Mouse (Mus musculus) T-helper 17 cell (primary cell): ENCODE measurements at regions not wholly inside any gene's neighbourhood (a gene's known extent, or its start where the extent isn't known, plus 50 kb on each side); places are given as distances from the start of the nearest gene placed in this dataset.

ENCODE experiments used
- in situ Hi-C, 2 experiments: fragments of 300-600 bp; cut with MboI, MseI; formaldehyde crosslinking; loops; 1 replicate in 1 of 2; 2 replicates in 1 of 2; pipeline ENCODE4 v1.15.1; 2025; ENCODE audit warnings: high pct_unique_total_duplicates in 2 of 2

DNA sequence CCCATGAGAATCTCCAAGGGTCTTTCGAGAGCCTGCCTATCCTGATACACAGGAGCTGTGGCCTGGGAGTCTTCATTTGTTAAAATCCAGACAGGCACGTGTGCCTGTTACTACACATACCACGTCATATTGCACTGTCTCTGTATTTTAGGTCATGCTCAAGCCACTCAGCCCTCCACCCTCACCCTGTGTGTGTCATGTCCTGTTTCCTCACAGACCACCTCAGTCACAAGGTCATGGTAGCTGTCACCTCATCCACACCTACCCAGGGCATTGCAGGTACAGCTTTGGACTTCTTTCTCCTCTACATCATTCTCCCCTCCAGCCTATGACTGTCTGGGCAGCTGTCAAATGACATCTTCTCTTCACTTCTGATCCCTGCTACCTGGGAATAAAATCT lies 320.9 kb upstream of the Runx1 start:
- in situ Hi-C loops = no loop called here

DNA sequence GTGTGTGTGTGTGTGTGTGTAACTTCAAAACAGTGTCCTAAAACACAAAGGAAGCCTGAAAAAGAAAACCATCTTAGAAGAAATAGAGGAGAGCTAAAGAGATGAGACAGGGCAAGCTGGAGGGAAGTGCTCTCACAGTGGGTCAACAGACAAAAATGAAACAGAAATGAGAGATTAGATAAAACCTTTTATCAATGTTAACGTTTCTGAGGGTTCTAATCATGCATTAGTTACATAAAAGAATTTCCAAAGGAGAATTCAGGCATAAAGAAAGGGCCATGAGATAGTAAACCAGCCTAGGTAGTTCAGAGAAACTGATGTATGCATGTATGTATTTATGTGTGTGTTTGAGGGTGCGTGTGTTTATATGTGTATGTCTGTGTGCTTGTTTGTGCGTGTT lies 319.7 kb upstream of the Runx1 start:
- in situ Hi-C loops = no loop called here

DNA sequence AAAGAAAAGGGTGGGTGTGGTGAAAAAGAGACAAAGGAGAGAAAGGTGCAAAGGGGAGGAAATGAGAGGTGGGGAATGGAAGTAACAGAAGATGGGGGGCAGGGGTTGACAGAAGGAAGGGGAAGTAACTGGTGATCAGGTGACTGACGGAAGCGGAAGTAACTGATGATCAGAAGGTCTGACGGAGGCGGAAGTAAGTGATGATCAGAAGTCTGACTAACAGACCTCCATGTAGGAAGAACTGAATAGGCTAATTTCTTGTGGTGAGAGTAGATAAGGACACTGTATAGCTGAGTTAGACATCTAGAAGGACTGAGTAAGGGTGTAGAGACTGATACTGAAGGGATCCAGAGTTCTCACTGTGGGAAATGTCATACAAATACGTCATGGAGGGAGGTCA lies 318.1 kb upstream of the Runx1 start:
- in situ Hi-C loops = loop anchor here in 1 of 2 experiments (5.0 kb wide), 1 partner anchor 107 kb away; no protein-coding TSS in a partner anchor

DNA sequence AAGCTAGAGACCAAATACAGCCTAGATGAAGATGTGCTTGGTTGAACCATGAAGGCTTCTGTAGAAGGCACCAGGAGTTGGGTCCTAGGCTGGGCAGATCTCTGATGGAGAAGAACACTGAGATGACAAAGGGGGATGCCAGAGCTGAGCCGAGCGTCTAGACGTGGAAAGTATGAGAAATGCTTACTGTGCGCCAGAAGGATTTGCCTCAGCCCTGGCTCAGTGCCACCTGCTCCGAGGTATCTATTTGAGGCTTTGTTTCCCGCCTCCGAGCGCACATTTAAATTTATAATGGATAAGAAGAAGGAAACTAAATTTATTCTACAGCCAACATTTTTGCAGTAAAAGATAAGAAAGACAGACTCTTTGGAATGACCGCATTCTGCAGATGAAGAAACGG lies 317.2 kb upstream of the Runx1 start:
- in situ Hi-C loops = loop anchor here in 1 of 2 experiments (5.0 kb wide), 1 partner anchor 106 kb away; no protein-coding TSS in a partner anchor

DNA sequence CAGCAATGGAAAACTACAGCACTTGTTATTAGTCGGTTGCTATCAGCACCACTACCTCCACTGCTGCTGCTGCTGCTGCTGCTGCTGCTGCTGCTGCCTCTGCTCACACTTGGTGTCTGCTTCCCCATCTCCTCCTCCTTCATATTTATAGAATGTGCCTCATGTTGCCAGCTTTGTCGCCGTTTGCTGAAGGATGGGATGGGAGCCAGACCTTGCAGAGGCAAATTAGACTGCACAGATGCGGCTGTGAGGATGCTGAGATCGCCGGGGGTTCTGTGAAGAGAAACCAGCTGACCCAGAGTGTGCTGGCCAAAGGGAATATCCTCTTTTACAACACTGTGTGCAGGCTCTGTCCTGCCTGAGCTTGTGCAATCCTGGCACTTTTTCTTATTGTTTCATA lies 316.0 kb upstream of the Runx1 start:
- in situ Hi-C loops = loop anchor here in 1 of 2 experiments (5.0 kb wide), 1 partner anchor 105 kb away; no protein-coding TSS in a partner anchor

DNA sequence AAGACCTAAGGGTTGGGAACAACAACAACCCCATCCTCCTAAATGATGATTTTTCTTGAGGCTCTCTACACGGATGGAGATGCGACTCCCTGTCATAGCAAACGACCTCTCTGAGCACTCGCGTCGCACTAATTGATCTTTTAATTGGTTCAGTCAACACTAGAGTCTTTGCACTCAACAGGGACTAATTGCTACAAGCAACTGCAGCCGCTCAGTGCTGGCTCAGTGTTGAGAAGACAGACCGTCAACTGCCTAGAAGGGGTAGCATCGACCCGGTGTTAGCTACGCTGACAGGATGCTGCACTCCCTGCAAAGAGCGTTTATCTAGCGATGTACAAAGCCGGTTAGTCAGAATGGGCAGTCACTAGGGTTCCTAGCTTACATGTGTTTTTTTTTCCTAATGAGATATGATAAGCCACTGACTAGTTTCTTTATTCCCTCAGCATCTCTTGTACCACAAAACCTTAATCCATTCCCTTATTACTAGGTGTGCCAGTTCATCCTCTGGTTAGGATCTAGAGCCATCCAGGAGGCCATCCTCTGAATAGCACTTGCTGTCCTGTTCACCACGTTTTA lies 314.7 kb upstream of the Runx1 start:
- in situ Hi-C loops = loop anchor here in 1 of 2 experiments (5.0 kb wide), 1 partner anchor 103 kb away; no protein-coding TSS in a partner anchor

DNA sequence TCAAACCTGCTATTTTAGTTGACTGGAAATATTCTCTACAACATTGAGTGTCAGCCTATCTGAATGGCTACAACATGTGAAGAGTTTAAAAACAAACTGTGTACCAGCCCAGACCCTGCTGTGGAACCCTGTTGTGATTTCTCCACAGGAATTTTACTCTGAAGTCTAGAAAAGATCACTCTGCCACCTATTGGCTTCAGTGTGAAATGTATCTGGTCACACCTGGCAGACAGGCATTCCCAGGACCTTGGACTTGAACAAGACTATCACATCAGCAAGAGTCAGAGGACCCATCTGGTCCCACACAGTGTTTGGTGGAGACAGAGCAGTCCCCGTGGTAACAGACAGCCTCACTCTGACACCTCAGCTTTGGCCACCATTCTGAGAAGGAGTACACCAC lies 311.3 kb upstream of the Runx1 start:
- in situ Hi-C loops = no loop called here

DNA sequence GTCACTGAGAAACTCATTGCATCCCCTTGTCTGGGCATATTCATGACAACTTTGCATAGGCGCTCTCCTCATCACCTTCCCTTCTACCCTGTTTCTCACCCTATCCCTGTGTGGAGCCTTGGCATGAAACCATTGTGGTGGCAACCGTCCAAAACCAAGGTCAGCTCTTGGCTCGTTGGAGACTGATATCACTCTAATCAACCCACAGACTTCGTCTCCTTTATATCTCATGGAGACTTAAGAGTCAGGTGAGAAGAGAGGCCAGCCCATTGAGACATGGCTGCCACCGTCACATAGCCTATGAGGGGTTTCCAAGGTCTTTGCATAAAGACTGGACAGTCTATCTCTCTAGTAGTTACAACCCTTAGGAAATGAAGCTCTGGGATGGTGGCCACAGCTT lies 305.5 kb upstream of the Runx1 start:
- in situ Hi-C loops = no loop called here

DNA sequence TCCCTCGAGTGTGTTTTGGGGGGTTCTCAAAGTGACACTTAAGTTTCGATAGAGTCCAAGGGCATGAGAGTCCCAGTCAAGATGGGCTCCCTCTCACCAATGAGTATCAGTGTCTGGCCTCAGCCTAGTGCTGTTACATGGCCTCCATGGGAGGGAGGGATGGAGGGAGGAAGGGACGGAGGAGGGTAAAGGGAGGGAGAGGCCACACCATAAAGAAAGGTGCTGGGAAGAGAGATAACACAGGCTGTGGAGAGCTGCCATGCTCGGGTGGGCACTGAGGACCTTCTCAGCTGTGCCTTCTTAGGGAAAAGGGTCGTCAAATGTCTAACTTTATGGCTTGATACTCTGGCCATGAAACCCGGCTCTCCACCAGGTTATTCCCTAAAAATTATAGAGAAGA lies 304.7 kb upstream of the Runx1 start:
- in situ Hi-C loops = no loop called here

DNA sequence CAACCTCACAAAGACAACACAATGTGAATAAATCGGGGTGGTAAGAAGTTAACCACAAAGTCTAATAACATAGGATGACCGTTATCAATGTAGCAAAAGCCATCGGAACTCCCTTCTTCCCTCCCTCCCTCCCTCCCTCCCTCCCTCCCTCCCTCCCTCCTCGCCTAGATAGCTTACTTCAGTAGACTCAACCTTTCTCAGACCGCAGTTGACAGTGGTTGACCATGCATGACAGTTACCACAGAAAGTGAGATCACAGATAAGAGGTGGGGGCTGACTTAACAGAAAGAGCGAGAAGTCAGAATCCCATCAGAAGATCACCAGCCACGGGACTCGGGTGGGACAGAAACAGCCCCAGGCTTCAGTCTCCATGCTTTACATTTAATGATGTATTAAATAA lies 297.8 kb upstream of the Runx1 start:
- in situ Hi-C loops = no loop called here

DNA sequence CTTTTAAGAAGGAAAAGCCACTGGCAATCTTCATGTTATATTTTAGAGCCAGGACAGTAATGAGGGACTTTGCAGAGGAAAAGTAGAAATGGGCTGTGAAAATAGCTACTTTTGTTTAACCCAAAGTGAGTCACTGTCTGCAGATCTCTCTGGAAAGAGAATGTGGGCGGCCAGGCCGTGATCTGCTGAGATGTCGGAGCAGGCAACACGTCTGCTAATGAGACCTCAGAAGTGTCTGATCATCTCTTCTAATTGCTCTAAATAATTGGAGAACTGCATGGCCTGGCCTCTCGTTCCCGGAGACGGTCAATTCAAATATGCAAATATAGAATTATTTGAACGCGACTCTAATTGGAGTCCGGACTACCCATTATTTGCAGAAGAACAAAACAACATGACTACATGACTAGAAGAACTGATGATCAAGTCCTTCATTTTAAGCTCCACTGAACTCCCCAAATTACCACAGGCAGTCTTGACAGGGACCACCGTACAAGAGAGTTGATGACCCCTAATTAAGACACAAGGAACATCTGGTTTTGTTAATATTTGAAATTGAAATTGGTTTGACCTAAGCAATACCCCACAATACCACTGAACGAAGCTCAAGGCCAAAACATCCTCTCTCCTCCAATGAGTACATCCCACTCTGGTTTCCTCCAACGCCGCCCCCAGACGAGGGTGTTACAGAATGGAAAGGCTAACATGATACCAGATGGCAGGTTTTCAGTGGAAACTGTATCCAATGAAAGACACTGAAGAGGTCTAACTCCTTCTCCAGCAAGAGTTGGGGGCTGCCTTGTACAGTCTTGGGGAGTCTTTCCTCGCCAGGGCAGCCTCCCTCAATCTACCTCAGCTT lies 290.4 kb upstream of the Runx1 start:
- in situ Hi-C loops = loop anchor here in 1 of 2 experiments (10.0 kb wide), 1 partner anchor 678 kb away; no protein-coding TSS in a partner anchor

DNA sequence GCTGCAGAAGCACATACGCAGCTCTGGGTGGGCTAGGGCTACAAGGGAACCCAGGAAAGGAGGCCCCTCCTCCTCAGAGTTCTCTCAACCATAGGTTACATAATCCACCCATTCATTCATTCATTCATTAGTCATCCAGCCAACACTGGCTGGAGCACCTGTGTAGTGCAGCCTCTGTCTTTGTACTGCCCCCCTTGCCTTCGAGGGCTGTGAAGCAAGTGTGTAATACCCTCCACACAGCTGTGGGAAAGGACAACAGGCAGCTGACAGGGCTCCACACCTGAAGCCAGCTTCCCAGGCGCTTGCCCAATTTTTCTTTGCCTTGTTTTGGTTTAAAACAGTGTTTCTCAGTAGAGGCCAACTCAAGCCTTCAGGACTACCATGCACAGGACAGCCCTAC lies 285.0 kb upstream of the Runx1 start:
- in situ Hi-C loops = loop anchor here in 1 of 2 experiments (5.0 to 10.0 kb wide), 2 partner anchors 244 to 684 kb away; no protein-coding TSS in a partner anchor

DNA sequence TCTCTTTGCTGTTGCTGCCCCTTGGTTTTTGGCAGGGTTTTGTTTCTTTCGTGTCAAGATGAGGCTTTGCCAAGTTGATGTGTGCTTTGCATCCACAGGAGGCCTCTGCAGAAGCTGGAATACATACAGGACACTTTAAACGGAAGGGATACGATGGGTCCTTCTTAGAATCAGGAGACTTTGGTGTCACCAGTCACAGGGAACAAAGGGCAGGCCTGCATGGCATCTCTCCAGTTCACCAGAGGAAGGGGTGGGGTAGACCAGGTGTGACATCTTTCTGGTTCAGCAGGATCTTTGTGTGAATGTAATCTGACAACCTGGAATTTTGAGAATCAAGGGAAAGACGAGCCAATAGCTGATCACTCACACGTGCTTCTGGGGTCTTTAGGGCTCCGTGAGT lies 284.5 kb upstream of the Runx1 start:
- in situ Hi-C loops = loop anchor here in 1 of 2 experiments (5.0 to 10.0 kb wide), 2 partner anchors 243 to 684 kb away; no protein-coding TSS in a partner anchor

DNA sequence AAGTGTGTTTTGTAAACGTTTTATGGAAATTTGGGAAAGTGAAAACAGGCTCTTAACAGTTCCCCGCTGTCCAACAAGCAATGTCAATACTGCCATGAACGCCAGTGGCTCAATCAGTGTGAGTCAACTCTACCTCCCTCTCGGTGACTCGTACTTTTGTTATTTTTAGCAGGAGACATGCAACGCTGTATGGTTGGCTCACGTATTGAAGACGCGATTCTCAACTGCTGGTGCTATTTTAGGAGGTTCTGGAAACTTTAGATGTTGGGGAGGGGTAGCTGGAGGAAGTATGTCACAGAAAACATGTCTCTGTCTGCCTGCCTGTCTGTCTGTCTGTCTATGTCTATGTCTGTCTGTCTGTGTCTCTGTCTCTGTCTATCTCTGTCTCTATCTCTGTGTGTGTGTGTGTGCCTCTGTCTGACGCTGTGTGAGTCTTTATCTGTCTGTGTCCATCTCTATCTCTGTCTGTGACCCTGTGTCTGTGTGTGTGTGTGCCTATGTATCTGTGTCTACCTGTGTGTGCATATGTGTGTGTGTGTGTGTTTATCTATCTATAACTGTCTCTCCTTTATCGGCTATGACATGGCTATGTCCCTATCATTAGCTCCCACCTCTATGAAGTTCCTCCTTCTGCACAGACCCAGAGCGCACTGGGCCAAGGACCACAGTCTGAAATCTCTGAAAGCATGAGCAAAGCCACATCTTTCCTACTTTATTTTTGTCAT lies 283.9 kb upstream of the Runx1 start:
- in situ Hi-C loops = loop anchor here in 1 of 2 experiments (5.0 to 10.0 kb wide), 3 partner anchors 243 to 685 kb away; no protein-coding TSS in a partner anchor

DNA sequence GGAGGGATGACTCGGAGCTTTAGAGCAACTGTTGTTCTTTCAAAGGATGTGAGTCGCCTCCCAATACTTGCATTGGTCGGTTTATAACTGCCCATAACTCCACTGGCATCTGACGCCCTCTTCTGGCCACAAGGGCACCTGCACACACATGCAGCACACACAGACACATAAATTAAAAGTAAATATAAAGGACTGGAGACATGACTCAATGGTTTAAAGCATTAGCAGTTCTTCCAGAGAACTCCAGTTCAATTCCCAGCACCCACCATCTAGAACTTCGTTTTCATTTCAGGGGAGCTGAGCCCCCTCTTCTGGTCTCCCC lies 281.5 kb upstream of the Runx1 start:
- in situ Hi-C loops = loop anchor here in 1 of 2 experiments (5.0 kb wide), 1 partner anchor 410 kb away; no protein-coding TSS in a partner anchor

DNA sequence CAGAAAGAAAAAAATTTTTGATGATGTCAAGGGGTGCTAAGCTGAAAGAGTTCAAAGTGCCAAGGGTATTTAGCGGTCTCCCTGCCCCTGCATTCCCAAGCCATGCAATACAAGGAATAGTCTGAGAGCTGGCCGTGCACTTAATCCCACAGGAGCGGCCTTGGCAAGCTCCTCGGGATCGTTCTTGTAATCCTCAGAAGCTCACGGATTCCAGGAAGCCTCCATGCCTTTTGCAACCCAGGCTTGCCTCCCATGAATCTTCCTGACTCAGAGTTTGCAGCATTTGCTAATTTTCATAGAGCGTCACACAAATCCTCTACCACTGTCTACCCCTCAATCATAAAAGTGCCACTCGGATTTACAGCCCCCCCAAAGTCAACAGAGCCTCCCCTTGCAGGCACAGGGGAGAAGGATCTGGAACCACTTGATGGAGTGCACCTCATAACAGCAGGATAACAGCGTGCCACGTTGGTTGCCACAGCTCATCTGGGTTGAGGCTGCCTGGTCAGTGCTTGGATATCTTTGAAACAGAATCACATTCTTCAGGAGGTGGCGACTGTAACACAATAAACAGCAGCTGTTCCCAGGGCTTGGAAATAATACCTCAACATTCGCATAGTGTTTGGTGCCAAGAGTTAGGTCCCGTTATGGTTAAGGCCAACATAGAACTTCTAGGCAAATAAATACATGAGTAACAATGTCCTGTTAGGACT lies 281.0 kb upstream of the Runx1 start:
- in situ Hi-C loops = loop anchor here in 1 of 2 experiments (5.0 kb wide), 1 partner anchor 410 kb away; no protein-coding TSS in a partner anchor

DNA sequence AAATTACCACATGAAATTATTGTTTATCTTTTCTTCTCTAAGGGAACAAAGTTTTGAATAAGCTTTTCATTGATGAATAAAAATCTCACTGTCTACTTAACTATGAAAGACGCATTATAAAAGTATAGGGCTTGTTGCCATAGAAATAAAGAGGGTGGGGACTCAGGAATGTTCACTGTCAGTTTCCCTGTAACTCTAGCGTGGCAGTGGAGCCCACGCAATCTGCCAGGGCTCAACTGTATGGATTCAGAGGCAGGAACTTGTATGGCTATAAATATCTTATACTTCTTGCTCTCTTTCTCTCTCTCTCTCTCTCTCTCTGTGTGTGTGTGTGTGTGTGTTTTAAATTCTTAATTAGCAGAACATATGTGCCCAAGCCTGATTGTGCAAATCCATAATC lies 276.2 kb upstream of the Runx1 start:
- in situ Hi-C loops = no loop called here

DNA sequence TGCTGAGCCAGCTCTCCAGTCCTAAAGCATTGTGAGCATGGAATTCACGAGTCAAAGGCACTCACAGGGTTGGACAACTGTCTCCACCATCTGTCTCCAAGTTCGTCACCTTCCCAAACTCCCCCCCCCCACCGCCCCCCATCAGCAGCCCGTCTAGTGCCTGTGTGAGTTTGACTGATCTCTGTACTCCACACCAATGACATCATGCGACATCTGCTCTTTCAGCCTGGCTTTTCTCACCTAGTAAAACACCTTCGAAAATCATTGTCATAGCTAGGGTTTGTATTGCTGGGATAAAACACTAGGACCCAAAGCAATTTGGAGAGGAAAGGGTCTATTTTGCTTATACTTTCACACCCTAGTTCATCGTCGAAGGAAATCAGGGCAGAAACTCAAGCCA lies 272.1 kb upstream of the Runx1 start:
- in situ Hi-C loops = loop anchor here in 1 of 2 experiments (10.0 kb wide), 1 partner anchor 447 kb away; no protein-coding TSS in a partner anchor

DNA sequence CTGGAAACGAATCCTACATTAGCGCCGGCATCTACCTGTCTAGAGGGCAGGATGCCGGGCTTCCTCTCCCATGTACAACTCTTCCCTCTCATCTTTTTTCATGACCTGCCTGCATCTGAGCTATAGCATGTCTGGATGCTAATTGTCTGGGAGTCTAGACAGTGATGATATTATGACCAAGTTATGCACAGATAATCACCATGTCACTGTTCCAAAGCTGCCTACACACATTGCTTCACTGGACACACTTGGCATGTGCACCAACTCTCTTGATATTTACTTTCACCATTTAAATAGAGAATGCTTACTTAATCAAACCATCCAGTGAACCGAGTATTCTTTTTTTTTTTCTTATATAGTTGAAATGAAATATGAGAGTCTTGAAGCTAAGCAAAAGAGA lies 270.2 kb upstream of the Runx1 start:
- in situ Hi-C loops = loop anchor here in 1 of 2 experiments (10.0 kb wide), 1 partner anchor 449 kb away; no protein-coding TSS in a partner anchor

DNA sequence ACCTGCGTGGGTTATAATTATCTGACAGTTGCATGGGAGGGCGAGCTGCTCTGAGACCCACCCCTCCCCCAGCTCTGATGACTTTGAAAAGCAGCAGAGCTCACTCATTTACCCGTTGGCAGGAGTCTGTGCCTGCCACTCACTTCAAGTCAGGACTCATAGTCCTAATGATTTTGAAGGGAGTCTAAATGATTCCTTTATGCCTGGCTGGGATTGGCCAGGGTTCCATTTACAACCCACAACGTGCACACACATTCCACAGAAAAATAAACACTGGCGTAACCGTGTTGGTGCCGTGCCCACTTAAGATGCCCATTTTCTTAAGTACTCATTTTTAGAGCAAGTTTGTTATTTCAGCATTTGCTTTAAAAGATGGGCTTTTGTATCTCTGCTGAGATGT lies 266.8 kb upstream of the Runx1 start:
- in situ Hi-C loops = loop anchor here in 1 of 2 experiments (10.0 kb wide), 1 partner anchor 452 kb away; no protein-coding TSS in a partner anchor
